Mouse (Mus musculus) CH12.LX (cell line): ENCODE measurements around the gene Atp2b2. TPM values are rescaled to one million over a fixed set of nuclear protein-coding genes. Genes with fewer than 3 reads are reported as not detected.

Experiments
- DNase-seq: peaks from one replicate; pipeline ENCODE4 v3.0.0-alpha.2; 2013; ENCODE audit errors: extremely low read depth
- H3K27ac ChIP-seq: 2 replicates; pipeline ENCODE4 v1.5.1; 2012; ENCODE audit warnings: low read depth, mild to moderate bottlenecking, control low read depth, moderate library complexity; ENCODE audit not compliant: insufficient read depth
- H3K27me3 ChIP-seq: replicated peaks from 2 replicates; pipeline ENCODE3; 2012; ENCODE audit warnings: inconsistent platforms
- H3K36me3 ChIP-seq, 2 experiments: replicated peaks in 1 of 2; 2 replicates each; pipeline versions ENCODE3 to v1.6.1; 2012; ENCODE audit warnings: inconsistent platforms in 1 of 2, low read length in 1 of 2, mild to moderate bottlenecking in 1 of 2, mixed read lengths in 1 of 2, moderate library complexity in 1 of 2; ENCODE audit not compliant: control insufficient read depth in 1 of 2, insufficient read depth in 1 of 2
- H3K4me1 ChIP-seq, 2 experiments: 2 replicates each; pipeline ENCODE4 v1.6.1; 2012; ENCODE audit warnings: inconsistent platforms in 1 of 2, moderate library complexity in 1 of 2; ENCODE audit not compliant: insufficient read depth in 2 of 2, control insufficient read depth in 1 of 2
- H3K4me2 ChIP-seq: 2 replicates; pipeline ENCODE4 v1.6.1; 2012; ENCODE audit warnings: low read depth, mild to moderate bottlenecking, control low read depth; ENCODE audit not compliant: poor library complexity, insufficient read depth, severe bottlenecking
- H3K4me3 ChIP-seq, 3 experiments: fragments of 150-350 bp in 1 of 3; sonication (generic) in 1 of 3; replicated peaks in 1 of 3; 2 replicates each; pipeline versions ENCODE3 to v1.5.1; 2011 to 2012; ENCODE audit warnings: low read depth in 2 of 3, low read length in 2 of 3, mild to moderate bottlenecking in 2 of 3, moderate library complexity in 2 of 3, control low read depth in 1 of 3, improper control_type of control experiment in 1 of 3, inconsistent platforms in 1 of 3, mixed read lengths in 1 of 3; ENCODE audit not compliant: poor library complexity in 1 of 3
- H3K79me2 ChIP-seq: replicated peaks from 2 replicates; pipeline ENCODE4 v1.6.1; 2012; ENCODE audit warnings: mild to moderate bottlenecking, moderate library complexity; ENCODE audit not compliant: control insufficient read depth, poor library complexity, insufficient read depth, severe bottlenecking; ENCODE audit errors: extremely low read depth
- H3K9ac ChIP-seq: 2 replicates; pipeline ENCODE4 v1.6.1; 2012; ENCODE audit warnings: low read depth, mild to moderate bottlenecking, control low read depth, moderate library complexity; ENCODE audit not compliant: insufficient read depth
- H3K9me3 ChIP-seq: replicated peaks from 2 replicates; pipeline ENCODE3; 2012; ENCODE audit warnings: low read length, inconsistent platforms, mixed read lengths
- BHLHE40 ChIP-seq: IDR thresholded peaks from 2 replicates; pipeline ENCODE4 v1.6.1; 2011; ENCODE audit warnings: mild to moderate bottlenecking, low read depth, low read length, improper control_type of control experiment
- CTCF ChIP-seq, 2 experiments: IDR thresholded peaks in 1 of 2; conservative IDR thresholded peaks in 1 of 2; 2 replicates each; pipeline ENCODE4 v1.5.1; 2011 to 2012; ENCODE audit warnings: low read depth in 2 of 2, low read length in 2 of 2, improper control_type of control experiment in 1 of 2, inconsistent platforms in 1 of 2, mild to moderate bottlenecking in 1 of 2, moderate library complexity in 1 of 2
- E2F4 ChIP-seq: IDR thresholded peaks from 2 replicates; pipeline ENCODE4 v1.6.1; 2011; ENCODE audit warnings: low read depth, low read length, improper control_type of control experiment; ENCODE audit not compliant: insufficient replicate concordance
- ELF1 ChIP-seq: IDR thresholded peaks from 2 replicates; pipeline ENCODE4 v1.6.1; 2014; ENCODE audit warnings: low read depth, mild to moderate bottlenecking, inconsistent platforms, low read length, improper control_type of control experiment
- HCFC1 ChIP-seq: IDR thresholded peaks from 2 replicates; pipeline ENCODE4 v1.6.1; 2012; ENCODE audit warnings: low read depth, mild to moderate bottlenecking, inconsistent platforms, low read length, improper control_type of control experiment
- JUN ChIP-seq: IDR thresholded peaks from 2 replicates; pipeline ENCODE4 v1.6.1; 2011; ENCODE audit warnings: low read depth, mild to moderate bottlenecking, low read length, improper control_type of control experiment, moderate library complexity; ENCODE audit not compliant: insufficient read depth
- MAFK ChIP-seq: IDR thresholded peaks from 2 replicates; pipeline ENCODE4 v1.6.1; 2011; ENCODE audit warnings: low read length, improper control_type of control experiment; ENCODE audit not compliant: insufficient replicate concordance
- MAX ChIP-seq: IDR thresholded peaks from 2 replicates; pipeline ENCODE4 v1.6.1; 2011; ENCODE audit warnings: low read length, improper control_type of control experiment
- MYC ChIP-seq: IDR thresholded peaks from 2 replicates; pipeline ENCODE4 v1.6.1; 2011; ENCODE audit warnings: low read depth, mild to moderate bottlenecking, improper control_type of control experiment, low read length
- PAX5 ChIP-seq: IDR thresholded peaks from 2 replicates; pipeline ENCODE4 v1.6.1; 2012; ENCODE audit warnings: low read length, inconsistent platforms, mixed read lengths
- POLR2A ChIP-seq: IDR thresholded peaks from 2 replicates; pipeline ENCODE4 v1.6.1; 2011; ENCODE audit warnings: low read depth, mild to moderate bottlenecking, improper control_type of control experiment, low read length
- RAD21 ChIP-seq: IDR thresholded peaks from 2 replicates; pipeline ENCODE4 v1.6.1; 2011; ENCODE audit warnings: low read depth, mild to moderate bottlenecking, low read length, improper control_type of control experiment, moderate library complexity
- SIN3A ChIP-seq: IDR thresholded peaks from 2 replicates; pipeline ENCODE4 v1.6.1; 2012; ENCODE audit warnings: low read length, improper control_type of control experiment, inconsistent platforms
- SMC3 ChIP-seq: IDR thresholded peaks from 2 replicates; pipeline ENCODE4 v1.6.1; 2011; ENCODE audit warnings: low read depth, low read length, improper control_type of control experiment
- TBP ChIP-seq: conservative IDR thresholded peaks from 2 replicates; pipeline ENCODE4 v1.6.1; 2011; ENCODE audit warnings: low read depth, low read length, improper control_type of control experiment
- USF1 ChIP-seq: IDR thresholded peaks from 2 replicates; pipeline ENCODE4 v1.6.1; 2014; ENCODE audit warnings: low read depth, mild to moderate bottlenecking, inconsistent platforms, low read length, improper control_type of control experiment
- USF2 ChIP-seq: conservative IDR thresholded peaks from 2 replicates; pipeline ENCODE4 v1.6.1; 2011; ENCODE audit warnings: low read depth, low read length, improper control_type of control experiment
- ZKSCAN1 ChIP-seq: IDR thresholded peaks from 2 replicates; pipeline ENCODE4 v1.6.1; 2012; ENCODE audit warnings: low read depth, inconsistent platforms, low read length, improper control_type of control experiment, borderline replicate concordance
- dilution Hi-C: fragments of 300-500 bp; cut with MboI; formaldehyde crosslinking; loops from 2 replicates; pipeline ENCODE4 v1.14.3; 2020; ENCODE audit warnings: low sequenced_read_pairs; ENCODE audit not compliant: extremely low pct_unique_long_range_greater_than_20kb, extremely low pct_ligation_motif_present
- in situ Hi-C: fragments of 300-500 bp; cut with MboI; formaldehyde crosslinking; loops from 3 replicates; pipeline ENCODE4 v1.14.3; 2019; ENCODE audit warnings: low sequenced_read_pairs, low pct_ligation_motif_present, low pct_unique_long_range_greater_than_20kb, mixed read lengths
- polyA plus RNA-seq: library from polyadenylated mRNA; unstranded; fragments of >175 nt; gene quantifications from 2 replicates; pipeline ENCODE4 v1.2.1, GENCODE M21; 2012; ENCODE audit warnings: low read depth; ENCODE audit not compliant: insufficient read length
- total RNA-seq, 2 experiments: library from RNA; depleted of rRNA; stranded (reverse); fragments of 300-350 nt in 1 of 2; fragments of >200 nt in 1 of 2; gene quantifications; 2 replicates each; pipeline ENCODE4 v1.2.3; 2012 to 2014

The Atp2b2 gene
- total RNA-seq (2012; rRNA removed) (not detected in 2 replicates), total RNA-seq (2014; rRNA removed) (not detected in 2 replicates), polyA plus RNA-seq (not detected in 2 replicates)

DNA sequence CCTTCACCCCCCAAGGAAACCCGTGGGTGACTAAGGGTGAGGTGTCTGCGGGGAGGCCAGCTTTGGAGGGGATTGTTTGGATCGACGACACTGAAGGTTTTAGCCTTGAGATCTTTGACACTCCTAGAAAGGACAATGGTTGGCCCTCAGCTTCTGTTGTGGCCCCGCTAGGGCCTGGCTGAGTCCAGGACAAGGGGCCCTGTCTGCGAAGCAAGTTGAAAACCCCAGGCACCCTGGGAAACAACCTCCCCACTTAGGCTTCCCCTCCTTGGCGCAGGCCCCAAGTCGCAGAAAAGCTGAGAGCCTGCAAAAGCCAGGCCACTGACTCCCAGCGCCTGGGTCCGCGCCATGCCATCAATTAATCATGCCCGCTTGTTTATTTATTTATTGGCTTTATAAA is at the start of gene Atp2b2:
Atp2b2 (minus strand) TSS at position 282 of the 400 bp plus-strand sequence.
- Histone ChIP-seq H3K4me1 (peaks cover 0 to 7% of the 10 kb centered on the region in 2 experiments; a peak in 2 of 4 replicates), H3K79me2 (no peaks in the 10 kb centered on the region), H3K9me3 (no peaks in the 10 kb centered on the region), H3K27me3 (peaks cover 65% of the 10 kb centered on the region), H3K9ac (no peak within 1 kb of the TSS), H3K4me2 (no peak within 1 kb of the TSS), H3K36me3 (no peaks in the 10 kb centered on the region), H3K27ac (no peak within 1 kb of the TSS), H3K4me3 (no peak within 1 kb of the TSS)
- in situ Hi-C loops (no loop called here), dilution Hi-C loops (no loop called here)
- no peak for DNase-seq
- TF ChIP-seq ZKSCAN1 = no peak
- TF ChIP-seq E2F4 = no peak
- no peak for TF ChIP-seq USF1
- TF ChIP-seq SIN3A = no peak
- TF ChIP-seq MAX = no peak
- no peak for TF ChIP-seq MYC
- TF ChIP-seq USF2 = no peak
- TF ChIP-seq SMC3 = no peak
- TF ChIP-seq PAX5 = no peak
- no peak for TF ChIP-seq JUN
- no peak for TF ChIP-seq ELF1
- no peak for TF ChIP-seq HCFC1
- TF ChIP-seq BHLHE40 = no peak
- no peak for TF ChIP-seq TBP

GRCm38 (mm10) chr6:114089626-114090025 is 47.2 kb upstream of the Atp2b2 start:
- dilution Hi-C loops (no loop called here), in situ Hi-C loops (loop anchor here (25.0 kb wide), 1 partner anchor 98 kb away; no protein-coding TSS in a partner anchor)
- H3K27me3 ChIP-seq = peaks cover 47% of the 10 kb centered on the region
- no peak overlapping the region for H3K9ac ChIP-seq
- no peak overlapping the region for H3K4me2 ChIP-seq
- H3K4me3 ChIP-seq = no peak overlapping the region
- TF ChIP-seq CTCF (conservative IDR thresholded peaks at IDR 0.05 in 1 of 2, IDR thresholded peaks at IDR 0.05 in 1 of 2; ENCODE audit: low read depth in 2 of 2, low read length in 2 of 2) (peak; percentile 83 to 89), RAD21 (peak; percentile 88), MAFK (peak; percentile 84), POLR2A (no peak), SMC3 (peak; percentile 66)
- H3K27ac ChIP-seq = no peak overlapping the region
- no peaks in the 10 kb centered on the region for H3K36me3 ChIP-seq
- peak; percentile 45 for DNase-seq
- H3K4me1 ChIP-seq = no peaks in the 10 kb centered on the region
- H3K9me3 ChIP-seq = no peaks in the 10 kb centered on the region
- H3K79me2 ChIP-seq = no peaks in the 10 kb centered on the region
